Mouse (Mus musculus) midbrain, embryonic 13.5 days (tissue): ENCODE results near the gene H2-T23. TPM values are rescaled to one million over a fixed set of nuclear protein-coding genes. Genes with fewer than 3 reads are reported as not detected.
"Not testable (repeated sequence)": the region's sequence is repeated elsewhere in the genome, so short reads cannot be mapped to it uniquely, and the experiment has no call there.

Experiments
- ATAC-seq: fragments of 200-750 bp; cut with Nextera tagmentation; 2 replicates; pipeline ENCODE4 v1.8.0; 2017; ENCODE audit warnings: mild to moderate bottlenecking, moderate TSS enrichment, moderate library complexity
- H3K27ac ChIP-seq: fragments of 300-500 bp; sonication (generic); 2 replicates; pipeline ENCODE4 v1.5.1; 2015; ENCODE audit warnings: inconsistent platforms, mild to moderate bottlenecking, moderate library complexity
- H3K27me3 ChIP-seq: fragments of 300-500 bp; sonication (generic); 2 replicates; pipeline ENCODE4 v1.6.1; 2015; ENCODE audit warnings: mild to moderate bottlenecking, inconsistent platforms
- H3K36me3 ChIP-seq: fragments of 300-500 bp; sonication (generic); 2 replicates; pipeline ENCODE4 v1.6.1; 2015; ENCODE audit warnings: mild to moderate bottlenecking, inconsistent platforms
- H3K4me1 ChIP-seq: fragments of 300-500 bp; sonication (generic); replicated peaks from 2 replicates; pipeline ENCODE4 v1.6.1; 2015; ENCODE audit warnings: inconsistent platforms
- H3K4me2 ChIP-seq: fragments of 300-500 bp; sonication (generic); replicated peaks from 2 replicates; pipeline ENCODE4 v1.6.1; 2015; ENCODE audit warnings: moderate library complexity, mild to moderate bottlenecking, inconsistent platforms
- H3K4me3 ChIP-seq: fragments of 300-500 bp; sonication (generic); replicated peaks from 2 replicates; pipeline ENCODE4 v1.5.1; 2015; ENCODE audit warnings: mild to moderate bottlenecking, inconsistent platforms
- H3K9ac ChIP-seq: fragments of 300-500 bp; sonication (generic); replicated peaks from 2 replicates; pipeline ENCODE4 v1.6.1; 2015; ENCODE audit warnings: mild to moderate bottlenecking, inconsistent platforms
- H3K9me3 ChIP-seq: fragments of 300-500 bp; sonication (generic); 2 replicates; pipeline ENCODE4 v1.6.1; 2016; ENCODE audit warnings: mild to moderate bottlenecking, inconsistent platforms
- WGBS: fragments of 180-500 bp; shearing (Covaris S2); methylation state at CpG from one replicate; pipeline ENCODE4 v1.1.7; 2015; 5-methylcytosine and 5-hydroxymethylcytosine counted together
- polyA plus RNA-seq: library from polyadenylated mRNA; unstranded; fragments of >200 nt; fragmentation: Nextera tagmentation; extraction: Ambion mirVana; gene quantifications from 2 replicates; pipeline ENCODE4 v1.2.1, GENCODE M21; 2015

H2-T23 gene
- polyA plus RNA-seq, 1 experiment from 2014 or later = 5.2 TPM

- no peak within 1 kb of the TSS for H3K27ac ChIP-seq
- H3K4me1 ChIP-seq = peaks cover 4% of the 10 kb centered on the region
- no peak within 1 kb of the TSS for H3K9ac ChIP-seq
- no peak for ATAC-seq
- no peaks in the 10 kb centered on the region for H3K27me3 ChIP-seq
- no peak within 1 kb of the TSS for H3K4me3 ChIP-seq
- H3K36me3 ChIP-seq = peaks cover 4% of the 10 kb centered on the region
- no peaks in the 10 kb centered on the region for H3K9me3 ChIP-seq
- WGBS = 48% methylated on average over 15 of the region's 15 CpGs
- no peak within 1 kb of the TSS for H3K4me2 ChIP-seq
Measured at GRCm38 (mm10) chr17:36020191-36021073, 12.2 kb downstream of the H2-T23 start, which contains the start of gene H2-T24. TSS of gene H2-T24 (minus strand) at chr17:36020560.

- H3K36me3 ChIP-seq = peaks cover 13% of the 10 kb centered on the region
- no peak overlapping the region for H3K27ac ChIP-seq
- 78% methylated on average over 3 of the region's 3 CpGs for WGBS
- peaks cover 4% of the 10 kb centered on the region for H3K4me1 ChIP-seq
- no peak for ATAC-seq
- no peak overlapping the region for H3K4me3 ChIP-seq
- no peak overlapping the region for H3K4me2 ChIP-seq
- no peaks in the 10 kb centered on the region for H3K9me3 ChIP-seq
- H3K27me3 ChIP-seq = no peaks in the 10 kb centered on the region
- H3K9ac ChIP-seq = no peak overlapping the region
Measured at GRCm38 (mm10) chr17:36019519-36019918, 13.1 kb downstream of the H2-T23 start.

GRCm38 (mm10) chr17:36018979-36019378, 13.7 kb downstream of the H2-T23 start:
- Histone ChIP-seq H3K36me3 (peaks cover 18% of the 10 kb centered on the region), H3K9me3 (no peaks in the 10 kb centered on the region), H3K9ac (no peak overlapping the region), H3K4me2 (no peak overlapping the region), H3K4me1 (peaks cover 4% of the 10 kb centered on the region), H3K27ac (no peak overlapping the region), H3K4me3 (no peak overlapping the region), H3K27me3 (no peaks in the 10 kb centered on the region)
- 77% methylated on average over 2 of the region's 2 CpGs for WGBS
- ATAC-seq = no peak

- Histone ChIP-seq H3K27me3 (no peaks in the 10 kb centered on the region), H3K4me1 (peaks cover 4% of the 10 kb centered on the region), H3K4me3 (no peak overlapping the region), H3K4me2 (no peak overlapping the region), H3K27ac (no peak overlapping the region), H3K9ac (no peak overlapping the region), H3K36me3 (peaks cover 18% of the 10 kb centered on the region), H3K9me3 (no peaks in the 10 kb centered on the region)
- 95% methylated on average over 5 of the region's 5 CpGs for WGBS
- ATAC-seq = no peak
Measured at GRCm38 (mm10) chr17:36017046-36017445, 15.6 kb downstream of the H2-T23 start.

GRCm38 (mm10) chr17:36014977-36015376, 17.7 kb downstream of the H2-T23 start:
- no peak overlapping the region for H3K27ac ChIP-seq
- no peak overlapping the region for H3K4me3 ChIP-seq
- H3K4me1 ChIP-seq = no peaks in the 10 kb centered on the region
- WGBS = 94% methylated on average over 5 of the region's 5 CpGs
- ATAC-seq = no peak
- no peaks in the 10 kb centered on the region for H3K9me3 ChIP-seq
- no peak overlapping the region for H3K9ac ChIP-seq
- no peaks in the 10 kb centered on the region for H3K27me3 ChIP-seq
- H3K36me3 ChIP-seq = peaks cover 18% of the 10 kb centered on the region
- no peak overlapping the region for H3K4me2 ChIP-seq

- H3K9ac ChIP-seq, H3K4me3 ChIP-seq, H3K4me1 ChIP-seq, H3K27me3 ChIP-seq, ATAC-seq, H3K9me3 ChIP-seq, H3K27ac ChIP-seq, H3K4me2 ChIP-seq, H3K36me3 ChIP-seq: not testable (repeated sequence)
- 95% methylated on average over 7 of the region's 7 CpGs for WGBS
Measured at GRCm38 (mm10) chr17:36004409-36004808, 28.2 kb downstream of the H2-T23 start.

GRCm38 (mm10) chr17:36003331-36003730, 29.3 kb downstream of the H2-T23 start:
- ATAC-seq = no peak
- Histone ChIP-seq H3K4me1 (peaks cover under 1% of the 10 kb centered on the region; the same call in 1 of the 2 replicates), H3K9me3 (no peaks in the 10 kb centered on the region), H3K4me2 (no peak overlapping the region), H3K36me3 (peaks cover 7% of the 10 kb centered on the region; the same call in 1 of the 2 replicates), H3K9ac (no peak overlapping the region), H3K27me3 (no peaks in the 10 kb centered on the region), H3K4me3 (no peak overlapping the region), H3K27ac (no peak overlapping the region)
- WGBS = 95% methylated on average over 7 of the region's 7 CpGs

- 98% methylated on average over 6 of the region's 6 CpGs for WGBS
- Histone ChIP-seq H3K27me3 (no peaks in the 10 kb centered on the region), H3K9me3 (no peaks in the 10 kb centered on the region), H3K4me3 (no peak overlapping the region), H3K4me2 (no peak overlapping the region), H3K9ac (no peak overlapping the region), H3K36me3 (peaks cover 7% of the 10 kb centered on the region; the same call in 1 of the 2 replicates), H3K27ac (no peak overlapping the region), H3K4me1 (peaks cover 12% of the 10 kb centered on the region)
- ATAC-seq = no peak
Measured at GRCm38 (mm10) chr17:36001966-36002365, 30.7 kb downstream of the H2-T23 start.

- no peaks in the 10 kb centered on the region for H3K27me3 ChIP-seq
- H3K9me3 ChIP-seq = no peaks in the 10 kb centered on the region
- H3K4me1 ChIP-seq = peaks cover 14% of the 10 kb centered on the region
- no peak overlapping the region for H3K27ac ChIP-seq
- no peak overlapping the region for H3K4me2 ChIP-seq
- H3K36me3 ChIP-seq = peaks cover 7% of the 10 kb centered on the region; the same call in 1 of the 2 replicates
- H3K4me3 ChIP-seq = no peak overlapping the region
- WGBS = 97% methylated on average over 12 of the region's 12 CpGs
- no peak overlapping the region for H3K9ac ChIP-seq
- no peak for ATAC-seq
Measured at GRCm38 (mm10) chr17:36001121-36001897, 31.3 kb downstream of the H2-T23 start.

GRCm38 (mm10) chr17:36000349-36000748, 32.3 kb downstream of the H2-T23 start:
- H3K9ac ChIP-seq = no peak overlapping the region
- peaks cover 2% of the 10 kb centered on the region; the same call in 1 of the 2 replicates for H3K36me3 ChIP-seq
- H3K4me3 ChIP-seq = no peak overlapping the region
- no peak overlapping the region for H3K4me2 ChIP-seq
- H3K9me3 ChIP-seq = no peaks in the 10 kb centered on the region
- H3K27ac ChIP-seq = no peak overlapping the region
- no peak for ATAC-seq
- H3K27me3 ChIP-seq = no peaks in the 10 kb centered on the region
- peaks cover 24% of the 10 kb centered on the region for H3K4me1 ChIP-seq
- WGBS = 91% methylated on average over 4 of the region's 4 CpGs

- Histone ChIP-seq H3K4me3 (no peak overlapping the region), H3K27me3 (no peaks in the 10 kb centered on the region), H3K4me2 (no peak overlapping the region), H3K9me3 (no peaks in the 10 kb centered on the region), H3K27ac (no peak overlapping the region), H3K9ac (no peak overlapping the region), H3K36me3 (peaks cover 2% of the 10 kb centered on the region; the same call in 1 of the 2 replicates), H3K4me1 (peaks cover 28% of the 10 kb centered on the region)
- no peak for ATAC-seq
- WGBS = 89% methylated on average over 7 of the region's 7 CpGs
Measured at GRCm38 (mm10) chr17:35999356-35999755, 33.3 kb downstream of the H2-T23 start.
